Mouse (Mus musculus) G1E (cell line): ENCODE data around the gene Zfp324.

Experiments
- CTCF ChIP-seq: IDR thresholded peaks from 2 replicates; pipeline ENCODE4 v1.5.1; 2012; ENCODE audit warnings: low read depth, low read length, inconsistent platforms, mixed read lengths
- GATA1 ChIP-seq: IDR thresholded peaks from 2 replicates; pipeline ENCODE4 v1.6.1; 2012; ENCODE audit warnings: borderline replicate concordance, low read length, inconsistent platforms, mixed read lengths
- TAL1 ChIP-seq: conservative IDR thresholded peaks from 2 replicates; pipeline ENCODE4 v1.6.1; 2012; ENCODE audit warnings: low read depth, low read length, inconsistent platforms, mixed read lengths

- no peak for TF ChIP-seq CTCF
- TF ChIP-seq GATA1 = no peak
- TF ChIP-seq TAL1 = no peak
Observed at GRCm38 (mm10) chr7:13022773-13023535, 57.3 kb downstream of the Zfp324 start.
